Mouse (Mus musculus) limb, embryonic 11.5 days (tissue): ENCODE measurements at regions not wholly inside any gene's neighbourhood (a gene's known extent, or its start where the extent isn't known, plus 50 kb on each side); places are given as distances from the start of the nearest gene placed in this dataset.

ENCODE experiments used
- ATAC-seq: fragments of 200-750 bp; cut with Nextera tagmentation; 2 replicates; pipeline ENCODE4 v1.8.0; 2017; ENCODE audit warnings: low read depth; ENCODE audit not compliant: insufficient number of reproducible peaks, low FRiP score, low TSS enrichment
- DNase-seq: peaks from one replicate; pipeline ENCODE4 v3.0.0-alpha.2; 2015; ENCODE audit warnings: low spot score
- H3K27ac ChIP-seq: fragments of 300-500 bp; sonication (generic); replicated peaks from 2 replicates; pipeline ENCODE4 v1.5.1; 2014; ENCODE audit warnings: low read depth, mild to moderate bottlenecking, low read length
- H3K27me3 ChIP-seq: fragments of 300-500 bp; sonication (generic); 2 replicates; pipeline ENCODE4 v1.6.1; 2014; ENCODE audit warnings: mild to moderate bottlenecking, low read length, mixed read lengths; ENCODE audit not compliant: control insufficient read depth, insufficient read depth
- H3K36me3 ChIP-seq: fragments of 300-500 bp; sonication (generic); 2 replicates; pipeline ENCODE4 v1.6.1; 2014; ENCODE audit warnings: mild to moderate bottlenecking, low read length, moderate library complexity, mixed read lengths; ENCODE audit not compliant: control insufficient read depth, insufficient read depth
- H3K4me1 ChIP-seq: fragments of 300-500 bp; sonication (generic); 2 replicates; pipeline ENCODE4 v1.6.1; 2014; ENCODE audit warnings: low read length, mixed read lengths; ENCODE audit not compliant: control insufficient read depth, insufficient read depth
- H3K4me2 ChIP-seq: fragments of 300-500 bp; sonication (generic); 2 replicates; pipeline ENCODE4 v1.6.1; 2014; ENCODE audit warnings: low read depth, mild to moderate bottlenecking, moderate library complexity; ENCODE audit not compliant: severe bottlenecking
- H3K4me3 ChIP-seq: fragments of 300-500 bp; sonication (generic); 2 replicates; pipeline ENCODE4 v1.5.1; 2014; ENCODE audit warnings: low read depth, low read length
- H3K9ac ChIP-seq: fragments of 300-500 bp; sonication (generic); 2 replicates; pipeline ENCODE4 v1.6.1; 2014; ENCODE audit warnings: mild to moderate bottlenecking, low read length
- H3K9me3 ChIP-seq: fragments of 300-500 bp; sonication (generic); 2 replicates; pipeline ENCODE4 v1.6.1; 2016; ENCODE audit warnings: low read length; ENCODE audit not compliant: control insufficient read depth
- WGBS: fragments of 180-500 bp; shearing (Covaris S2); extraction: QIAGEN DNeasy Blood & Tissue Kit; methylation state at CpG from one replicate; pipeline ENCODE4 v1.1.7; 2014; 5-methylcytosine and 5-hydroxymethylcytosine counted together

GRCm38 (mm10) chr7:110699596-110699995 is 68.4 kb upstream of the Ampd3 start:
- DNase-seq (no peak), ATAC-seq (no peak)
- WGBS = 87% methylated on average over 11 of the region's 11 CpGs
- Histone ChIP-seq H3K27ac (no peak overlapping the region), H3K4me2 (no peak overlapping the region), H3K4me3 (no peak overlapping the region), H3K9ac (no peak overlapping the region), H3K9me3 (no peaks in the 10 kb centered on the region), H3K4me1 (no peaks in the 10 kb centered on the region), H3K36me3 (no peaks in the 10 kb centered on the region), H3K27me3 (no peaks in the 10 kb centered on the region)

- Histone ChIP-seq H3K27me3 (no peaks in the 10 kb centered on the region), H3K27ac (no peak overlapping the region), H3K4me3 (no peak overlapping the region), H3K9me3 (no peaks in the 10 kb centered on the region), H3K4me2 (no peak overlapping the region), H3K36me3 (no peaks in the 10 kb centered on the region), H3K9ac (no peak overlapping the region), H3K4me1 (no peaks in the 10 kb centered on the region)
- DNase-seq = peak; percentile 88
- no peak for ATAC-seq
- 61% methylated on average over 11 of the region's 11 CpGs for WGBS
These were observed 66.2 kb upstream of the Ampd3 start for GRCm38 (mm10) chr7:110701681-110702413.

DNA sequence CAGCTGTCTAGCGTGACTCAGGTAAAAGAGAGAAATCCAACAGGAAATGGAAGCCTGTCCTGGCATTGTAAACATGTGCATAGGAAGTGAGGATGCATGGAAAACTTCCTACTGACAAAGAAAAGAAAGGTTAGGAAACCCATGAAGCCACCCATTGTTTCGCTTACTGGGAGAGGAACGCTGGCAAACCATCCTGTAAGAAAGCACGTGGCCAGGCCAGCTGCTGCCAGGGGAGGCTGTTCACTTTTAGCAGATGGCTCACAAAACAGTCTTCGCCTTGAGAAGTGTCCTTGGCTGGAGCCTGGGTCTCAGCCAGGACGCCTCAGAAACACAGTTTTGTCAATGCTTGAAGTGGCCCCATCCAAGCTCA is 65.6 kb upstream of the Ampd3 start:
- ATAC-seq = no peak
- DNase-seq = no peak

GRCm38 (mm10) chr7:110705311-110706000 is 62.5 kb upstream of the Ampd3 start:
- Histone ChIP-seq H3K36me3 (no peaks in the 10 kb centered on the region), H3K4me2 (no peak overlapping the region), H3K27me3 (no peaks in the 10 kb centered on the region), H3K4me3 (no peak overlapping the region), H3K9ac (no peak overlapping the region), H3K4me1 (no peaks in the 10 kb centered on the region), H3K27ac (no peak overlapping the region), H3K9me3 (no peaks in the 10 kb centered on the region)
- WGBS = 85% methylated on average over 6 of the region's 6 CpGs
- DNase-seq (no peak), ATAC-seq (no peak)

More for the DNA sequence above, 65.6 kb upstream of the Ampd3 start:
- no peak overlapping the region for H3K4me3 ChIP-seq
- WGBS = 81% methylated on average over 6 of the region's 6 CpGs
- H3K9me3 ChIP-seq = no peaks in the 10 kb centered on the region
- no peak overlapping the region for H3K4me2 ChIP-seq
- H3K27me3 ChIP-seq = no peaks in the 10 kb centered on the region
- no peaks in the 10 kb centered on the region for H3K4me1 ChIP-seq
- H3K36me3 ChIP-seq = no peaks in the 10 kb centered on the region
- H3K27ac ChIP-seq = no peak overlapping the region
- no peak overlapping the region for H3K9ac ChIP-seq

DNA sequence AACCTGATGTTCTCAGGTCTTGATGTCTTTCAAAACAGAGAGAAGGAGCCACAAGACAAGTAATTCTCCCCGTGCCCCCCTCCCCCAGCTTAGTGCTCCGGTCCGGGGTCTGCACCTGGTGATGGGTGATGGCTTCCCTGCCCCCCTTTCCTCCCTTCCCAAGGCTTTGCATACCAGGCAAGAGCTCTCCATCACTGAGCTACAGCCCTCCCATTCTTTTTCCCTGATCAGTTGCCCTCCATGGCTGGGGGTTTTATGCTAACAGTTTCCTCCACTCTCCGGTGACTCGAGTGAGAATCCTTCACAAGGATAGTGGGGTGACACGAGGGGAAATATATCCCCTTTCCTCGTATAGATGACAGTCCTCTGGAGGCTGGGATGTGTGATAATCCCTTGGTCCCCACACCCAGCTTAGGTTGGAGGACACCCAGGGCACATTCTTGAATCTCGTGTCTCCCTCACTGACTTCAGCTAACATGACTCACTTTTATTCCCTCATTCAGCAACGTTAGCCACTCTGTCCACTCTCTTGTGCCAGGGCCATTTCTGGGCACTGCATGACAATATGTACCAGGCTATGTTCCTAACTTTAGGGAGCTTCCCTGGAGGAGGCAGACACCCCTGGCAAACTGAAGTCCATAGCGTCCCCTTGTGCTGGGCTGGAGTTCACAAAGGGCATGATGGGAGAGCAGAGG is 61.9 kb upstream of the Ampd3 start:
- Histone ChIP-seq H3K4me2 (no peak overlapping the region), H3K27ac (no peak overlapping the region), H3K4me1 (no peaks in the 10 kb centered on the region), H3K36me3 (no peaks in the 10 kb centered on the region), H3K9ac (no peak overlapping the region), H3K4me3 (no peak overlapping the region), H3K27me3 (no peaks in the 10 kb centered on the region), H3K9me3 (no peaks in the 10 kb centered on the region)
- ATAC-seq (no peak), DNase-seq (no peak)
- WGBS = 76% methylated on average over 10 of the region's 10 CpGs

DNA sequence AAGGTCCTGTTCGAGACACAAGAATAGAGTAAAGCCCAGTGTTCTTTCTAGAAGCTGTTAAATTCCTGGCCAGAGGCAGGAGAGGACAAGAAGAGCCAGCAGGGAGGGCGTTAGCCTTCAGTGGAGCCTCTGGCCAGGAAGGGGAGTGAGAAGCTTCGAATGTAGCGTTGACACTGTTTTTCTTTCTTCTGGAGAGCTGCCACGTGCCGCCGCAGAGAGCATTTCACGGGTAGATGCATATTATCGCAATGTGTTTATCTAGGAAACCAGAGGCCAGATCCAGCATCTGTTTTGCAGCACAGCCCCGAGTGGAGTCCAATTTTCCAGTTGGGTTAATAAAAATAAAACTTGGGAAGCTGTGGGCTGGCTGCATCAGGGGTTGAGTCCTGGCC is 61.3 kb upstream of the Ampd3 start:
- 72% methylated on average over 10 of the region's 10 CpGs for WGBS
- DNase-seq = no peak

GRCm38 (mm10) chr7:110708116-110708515 is 59.9 kb upstream of the Ampd3 start:
- H3K4me2 ChIP-seq = no peak overlapping the region
- no peak overlapping the region for H3K4me3 ChIP-seq
- no peaks in the 10 kb centered on the region for H3K36me3 ChIP-seq
- no peaks in the 10 kb centered on the region for H3K9me3 ChIP-seq
- 84% methylated on average over 9 of the region's 9 CpGs for WGBS
- DNase-seq (no peak), ATAC-seq (no peak)
- no peaks in the 10 kb centered on the region for H3K27me3 ChIP-seq
- H3K9ac ChIP-seq = no peak overlapping the region
- H3K4me1 ChIP-seq = no peaks in the 10 kb centered on the region
- no peak overlapping the region for H3K27ac ChIP-seq

More for the DNA sequence above, 61.3 kb upstream of the Ampd3 start:
- Histone ChIP-seq H3K4me1 (no peaks in the 10 kb centered on the region), H3K9me3 (no peaks in the 10 kb centered on the region), H3K36me3 (no peaks in the 10 kb centered on the region), H3K4me3 (no peak overlapping the region), H3K4me2 (no peak overlapping the region), H3K27ac (no peak overlapping the region), H3K27me3 (no peaks in the 10 kb centered on the region), H3K9ac (no peak overlapping the region)
- no peak for ATAC-seq

GRCm38 (mm10) chr7:110708781-110709180 is 59.2 kb upstream of the Ampd3 start:
- DNase-seq (no peak), ATAC-seq (no peak)
- H3K27ac ChIP-seq = no peak overlapping the region
- no peak overlapping the region for H3K4me2 ChIP-seq
- H3K36me3 ChIP-seq = no peaks in the 10 kb centered on the region
- 94% methylated on average over 3 of the region's 3 CpGs for WGBS
- H3K27me3 ChIP-seq = no peaks in the 10 kb centered on the region
- H3K4me1 ChIP-seq = no peaks in the 10 kb centered on the region
- no peak overlapping the region for H3K9ac ChIP-seq
- H3K4me3 ChIP-seq = no peak overlapping the region
- H3K9me3 ChIP-seq = no peaks in the 10 kb centered on the region
